Comparison of ENCODE assay signal across 9 mouse cellular contexts in genomic region chr6:72549041-72549580, GRCm38 (mm10). TPM values are rescaled to one million over a fixed set of nuclear protein-coding genes. Genes with fewer than 3 reads are reported as not detected.
DNase-seq lines count a peak whose midpoint lies in the region; ATAC-seq and TF ChIP-seq lines count a peak whose summit lies in the region.
"Had no signal": no experiment of that assay in that cellular context is flagged by ENCODE, and none has a peak within 500 bp of the region (broad histone marks: within the 10 kb centered on the region; RNA-seq: fewer than 3 reads in every experiment).

No protein-coding gene starts in this region.

- H3K9ac ChIP-seq in liver, embryonic 13.5 days, result peak overlapping the region; percentile 46
- no peak overlapping the region for H3K9ac ChIP-seq in midbrain, postnatal 0 days (replicated peaks; ENCODE audit: low read length, poor library complexity, severe bottlenecking)

- H3K4me2 ChIP-seq in liver, embryonic 13.5 days, result peak overlapping the region; percentile 55
- no peak overlapping the region for H3K4me2 ChIP-seq in midbrain, postnatal 0 days (ENCODE audit: low read depth, low read length, poor library complexity, severe bottlenecking)

- intact Hi-C loops in gastrocnemius, adult 2 months (cut with DNase I), result no loop called here

- peak; percentile 54 for DNase-seq in thymus, postnatal 4 days
- no peak for DNase-seq in thymus, postnatal 25 days
- DNase-seq in gastrocnemius, adult 2 months, result peak; percentile 75
- DNase-seq in liver, embryonic 13.5 days, result peak; percentile 39
- DNase-seq in spleen, postnatal 10 days (ENCODE audit: low spot score in 2 of 2), result peak; percentile 51 to 75
- DNase-seq in midbrain, postnatal 0 days (ENCODE audit: low spot score), result no peak
- DNase-seq in ovary, postnatal 10 days (ENCODE audit: low spot score), result no peak

- TF ChIP-seq CTCF in gastrocnemius, adult 2 months (IDR thresholded peaks at IDR 0.05), result no peak
- TF ChIP-seq CTCF in midbrain, postnatal 0 days (IDR thresholded peaks at IDR 0.05), result no peak

- H3K4me3 ChIP-seq in gastrocnemius, adult 2 months, result peak overlapping the region; percentile 65
- peak overlapping the region; percentile 14; the same call in 1 of the 2 replicates for H3K4me3 ChIP-seq in liver, embryonic 13.5 days (replicated peaks)
- H3K4me3 ChIP-seq in midbrain, postnatal 0 days (ENCODE audit: low read depth, low read length), result no peak overlapping the region

- 0 out of 2 replicates have a peak, but pooled peaks cover 3% of the 10 kb centered on the region for H3K36me3 ChIP-seq in liver, embryonic 13.5 days
- no peaks in the 10 kb centered on the region for H3K36me3 ChIP-seq in midbrain, postnatal 0 days (ENCODE audit: insufficient read depth, low read length)

- H3K4me1 ChIP-seq in liver, embryonic 13.5 days (replicated peaks), result peaks cover 66% of the 10 kb centered on the region
- H3K4me1 ChIP-seq in midbrain, postnatal 0 days (ENCODE audit: insufficient read depth, low read length), result 0 out of 2 replicates have a peak, but pooled peaks cover 8% of the 10 kb centered on the region

- 26% methylated on average over 9 of the region's 9 CpGs for WGBS in liver, embryonic 13.5 days (ENCODE audit: insufficient replicate concordance)
- WGBS in midbrain, postnatal 0 days, result 74% methylated on average over 9 of the region's 9 CpGs

- H3K27ac ChIP-seq in gastrocnemius, adult 2 months, result peak overlapping the region; percentile 88
- no peak overlapping the region for H3K27ac ChIP-seq in liver, embryonic 13.5 days
- no peak overlapping the region for H3K27ac ChIP-seq in midbrain, postnatal 0 days (ENCODE audit: low read depth, low read length)

- ATAC-seq in liver, embryonic 13.5 days (ENCODE audit: low read depth), result peak; percentile 70
- ATAC-seq in activated CD4-positive, CD25-positive, alpha-beta regulatory T cell, adult 4 months, result no peak
- ATAC-seq in midbrain, postnatal 0 days (ENCODE audit: low FRiP score), result no peak

- H3K27me3 ChIP-seq in liver, embryonic 13.5 days, result 0 out of 2 replicates have a peak, but pooled peaks cover 6% of the 10 kb centered on the region
- H3K27me3 ChIP-seq in midbrain, postnatal 0 days (ENCODE audit: insufficient read depth, low read length), result no peaks in the 10 kb centered on the region

- 0 out of 2 replicates have a peak, but pooled peaks cover 2% of the 10 kb centered on the region for H3K9me3 ChIP-seq in liver, embryonic 13.5 days (replicated peaks)
- no peaks in the 10 kb centered on the region for H3K9me3 ChIP-seq in midbrain, postnatal 0 days (ENCODE audit: low read length)

RNA-seq across cellular contexts. Expression of gene Capg, which starts 4.9 kb away (rescaled TPM):
- 1 to 10 TPM; 6.8 to 9.7 TPM for total RNA-seq in gastrocnemius, adult 2 months (2021)
- polyA plus RNA-seq in liver, embryonic 13.5 days (2015; fragmentation: Nextera tagmentation; extraction: Ambion mirVana), result 13.9 and 15.2 TPM in 2 replicates
- 100 to 1,000 TPM; 595 to 746 TPM for polyA plus RNA-seq in activated CD4-positive, CD25-positive, alpha-beta regulatory T cell, adult 4 months (2017; shearing (Covaris generic))
- 6.7 and 12.2 TPM in 2 replicates for total RNA-seq in midbrain, postnatal 0 days (2014; rRNA removed)
- 6.3 and 8.0 TPM in 2 replicates for polyA plus RNA-seq in midbrain, postnatal 0 days (2015; fragmentation: Nextera tagmentation; extraction: Ambion mirVana)

RNA-seq across cellular contexts. Expression of gene Sh2d6, which starts 27.6 kb away (rescaled TPM):
- under 1 TPM; 0.59 to 0.99 TPM for total RNA-seq in gastrocnemius, adult 2 months (2021)
- not detected in 2 replicates for polyA plus RNA-seq in liver, embryonic 13.5 days (2015; fragmentation: Nextera tagmentation; extraction: Ambion mirVana)
- not detected for polyA plus RNA-seq in activated CD4-positive, CD25-positive, alpha-beta regulatory T cell, adult 4 months (2017; shearing (Covaris generic))
- 0.28 TPM in 1 of 2 replicates, not detected in the other for total RNA-seq in midbrain, postnatal 0 days (2014; rRNA removed)
- 0.25 and 0.48 TPM in 2 replicates for polyA plus RNA-seq in midbrain, postnatal 0 days (2015; fragmentation: Nextera tagmentation; extraction: Ambion mirVana)
- polyA plus RNA-seq: neural tube, embryonic 11.5 days had no signal

RNA-seq across cellular contexts. Expression of gene Elmod3, which starts 49.1 kb away (rescaled TPM):
- total RNA-seq in gastrocnemius, adult 2 months (2021), result 1 to 10 TPM; 7.7 to 9.8 TPM
- polyA plus RNA-seq in liver, embryonic 13.5 days (2015; fragmentation: Nextera tagmentation; extraction: Ambion mirVana), result 5.1 and 6.1 TPM in 2 replicates
- polyA plus RNA-seq in activated CD4-positive, CD25-positive, alpha-beta regulatory T cell, adult 4 months (2017; shearing (Covaris generic)), result 10 to 100 TPM; 15.3 to 19.5 TPM
- 12.5 and 18.3 TPM in 2 replicates for total RNA-seq in midbrain, postnatal 0 days (2014; rRNA removed)
- 16.0 and 17.9 TPM in 2 replicates for polyA plus RNA-seq in midbrain, postnatal 0 days (2015; fragmentation: Nextera tagmentation; extraction: Ambion mirVana)

RNA-seq across cellular contexts. Expression of gene Retsat, which starts 49.2 kb away (rescaled TPM):
- total RNA-seq in gastrocnemius, adult 2 months (2021), result 10 to 100 TPM; 56.1 to 98.6 TPM
- 13.2 and 14.6 TPM in 2 replicates for polyA plus RNA-seq in liver, embryonic 13.5 days (2015; fragmentation: Nextera tagmentation; extraction: Ambion mirVana)
- 1 to 10 TPM; 2.7 to 4.1 TPM for polyA plus RNA-seq in activated CD4-positive, CD25-positive, alpha-beta regulatory T cell, adult 4 months (2017; shearing (Covaris generic))
- 4.4 and 4.5 TPM in 2 replicates for total RNA-seq in midbrain, postnatal 0 days (2014; rRNA removed)
- polyA plus RNA-seq in midbrain, postnatal 0 days (2015; fragmentation: Nextera tagmentation; extraction: Ambion mirVana), result 6.8 and 7.5 TPM in 2 replicates

Comparison
In these comparisons a context has a peak if more than half of its experiments do, and no peak if none do; other contexts are left out.
1. DNase-seq: peak in thymus, postnatal 4 days (single experiment), gastrocnemius, adult 2 months (single experiment), liver, embryonic 13.5 days (single experiment) and spleen, postnatal 10 days (2 of 2); none in thymus, postnatal 25 days (single experiment), midbrain, postnatal 0 days (single experiment) and ovary, postnatal 10 days (single experiment).
2. RNA of gene Capg, which starts 4.9 kb away (polyA plus RNA-seq): 595 to 746 TPM in activated CD4-positive, CD25-positive, alpha-beta regulatory T cell, adult 4 months; 13.9 to 15.2 TPM in liver, embryonic 13.5 days and 6.3 to 8.0 TPM in midbrain, postnatal 0 days; every median in the first group is over 10 times any median in the second.